Mouse (Mus musculus) heart, embryonic 11.5 days (tissue): ENCODE results near the gene Ptges. TPM values are rescaled to one million over a fixed set of nuclear protein-coding genes. Genes with fewer than 3 reads are reported as not detected.
"Not testable (repeated sequence)": the region's sequence is repeated elsewhere in the genome, so short reads cannot be mapped to it uniquely, and the experiment has no call there.

Experiments used
- ATAC-seq: fragments of 200-750 bp; cut with Nextera tagmentation; replicated peaks from 2 replicates; pipeline ENCODE4 v1.8.0; 2017; ENCODE audit warnings: moderate library complexity; ENCODE audit not compliant: insufficient number of reproducible peaks, low FRiP score, low TSS enrichment
- H3K27ac ChIP-seq: fragments of 300-500 bp; sonication (generic); 2 replicates; pipeline ENCODE4 v1.5.1; 2014; ENCODE audit warnings: mild to moderate bottlenecking, low read depth, low read length
- H3K27me3 ChIP-seq: fragments of 300-500 bp; sonication (generic); 2 replicates; pipeline ENCODE4 v1.6.1; 2014; ENCODE audit warnings: mild to moderate bottlenecking, low read length, mixed read lengths; ENCODE audit not compliant: control insufficient read depth, insufficient read depth
- H3K36me3 ChIP-seq: fragments of 300-500 bp; sonication (generic); 2 replicates; pipeline ENCODE4 v1.6.1; 2014; ENCODE audit warnings: mild to moderate bottlenecking, low read length, moderate library complexity, mixed read lengths; ENCODE audit not compliant: control insufficient read depth, insufficient read depth
- H3K4me1 ChIP-seq: fragments of 300-500 bp; sonication (generic); 2 replicates; pipeline ENCODE4 v1.6.1; 2014; ENCODE audit warnings: low read length; ENCODE audit not compliant: control insufficient read depth, insufficient read depth
- H3K4me2 ChIP-seq: fragments of 300-500 bp; sonication (generic); 2 replicates; pipeline ENCODE4 v1.6.1; 2014; ENCODE audit warnings: mild to moderate bottlenecking, moderate library complexity
- H3K4me3 ChIP-seq: fragments of 300-500 bp; sonication (generic); 2 replicates; pipeline ENCODE4 v1.5.1; 2014; ENCODE audit warnings: low read depth, low read length
- H3K9ac ChIP-seq: fragments of 300-500 bp; sonication (generic); 2 replicates; pipeline ENCODE4 v1.6.1; 2014; ENCODE audit warnings: mild to moderate bottlenecking, low read depth, low read length, moderate library complexity
- H3K9me3 ChIP-seq: fragments of 300-500 bp; sonication (generic); replicated peaks from 2 replicates; pipeline ENCODE4 v1.6.1; 2016; ENCODE audit warnings: low read length; ENCODE audit not compliant: control insufficient read depth
- WGBS: fragments of 180-500 bp; shearing (Covaris S2); extraction: QIAGEN DNeasy Blood & Tissue Kit; methylation state at CpG from one replicate; pipeline ENCODE4 v1.1.7; 2014; ENCODE audit not compliant: insufficient replicate concordance; 5-methylcytosine and 5-hydroxymethylcytosine counted together
- polyA plus RNA-seq: library from polyadenylated mRNA; unstranded; fragments of >200 nt; fragmentation: Nextera tagmentation; extraction: Ambion mirVana; gene quantifications from 2 replicates; pipeline ENCODE4 v1.2.1, GENCODE M21; 2014

Ptges gene
- polyA plus RNA-seq, 1 experiment from 2014 or later = 3.1 TPM

DNA sequence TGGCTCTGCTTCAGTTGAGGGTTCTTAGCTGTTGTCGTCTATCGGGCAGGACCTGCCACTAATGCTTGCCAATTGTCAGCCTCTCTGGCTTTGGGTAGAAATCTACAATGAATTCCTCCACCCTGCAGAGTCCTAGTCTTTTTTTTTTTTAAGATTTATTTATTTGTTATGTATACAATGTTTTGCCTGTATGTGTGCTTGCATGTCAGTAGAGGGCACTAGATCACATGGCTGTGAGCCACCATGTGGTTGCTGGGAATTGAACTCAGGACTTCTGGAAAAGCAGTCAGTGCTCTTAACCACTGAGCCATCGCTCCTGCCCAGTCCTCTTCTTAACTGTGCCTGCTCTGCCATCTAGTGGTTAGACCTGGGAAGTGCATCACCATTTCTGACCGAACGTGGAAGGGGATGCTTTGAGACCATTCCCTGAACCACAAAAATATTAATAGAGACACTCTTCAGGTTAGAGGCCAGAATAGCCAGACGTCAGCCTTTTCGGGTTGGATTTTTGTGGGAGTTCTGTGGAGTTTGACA, 4.3 kb upstream of the Ptges start:
- WGBS = 18% methylated on average over 7 of the region's 7 CpGs
- Histone ChIP-seq H3K9me3 (no peaks in the 10 kb centered on the region), H3K36me3 (no peaks in the 10 kb centered on the region), H3K27me3 (no peaks in the 10 kb centered on the region), H3K27ac (no peak overlapping the region), H3K4me2 (no peak overlapping the region), H3K4me3 (no peak overlapping the region), H3K4me1 (peaks cover 8% of the 10 kb centered on the region; the same call in 1 of the 2 replicates), H3K9ac (no peak overlapping the region)
- no peak for ATAC-seq

- ATAC-seq = no peak
- Histone ChIP-seq H3K36me3 (no peaks in the 10 kb centered on the region), H3K4me2 (no peak overlapping the region), H3K27ac (no peak overlapping the region), H3K27me3 (no peaks in the 10 kb centered on the region), H3K9ac (no peak overlapping the region), H3K4me1 (peaks cover 10% of the 10 kb centered on the region; the same call in 1 of the 2 replicates), H3K4me3 (no peak overlapping the region), H3K9me3 (no peaks in the 10 kb centered on the region)
- WGBS = 66% methylated on average over 6 of the region's 6 CpGs
These were observed 3.4 kb upstream of the Ptges start for GRCm38 (mm10) chr2:30933032-30933431.

GRCm38 (mm10) chr2:30931922-30932321, 2.3 kb upstream of the Ptges start:
- no peaks in the 10 kb centered on the region for H3K36me3 ChIP-seq
- H3K27ac ChIP-seq = no peak overlapping the region

GRCm38 (mm10) chr2:30930846-30931245, 1.2 kb upstream of the Ptges start:
- not testable (repeated sequence) for H3K9ac ChIP-seq, H3K27ac ChIP-seq, ATAC-seq, H3K27me3 ChIP-seq, H3K9me3 ChIP-seq, H3K4me2 ChIP-seq, H3K4me3 ChIP-seq, H3K36me3 ChIP-seq
- H3K4me1 ChIP-seq = peaks cover 25% of the 10 kb centered on the region
- WGBS = 86% methylated on average over 2 of the region's 2 CpGs

More at GRCm38 (mm10) chr2:30931922-30932321, 2.3 kb upstream of the Ptges start:
- no peak for ATAC-seq
- 71% methylated on average over 3 of the region's 3 CpGs for WGBS
- Histone ChIP-seq H3K4me2 (no peak overlapping the region), H3K9ac (no peak overlapping the region), H3K4me3 (no peak overlapping the region), H3K27me3 (no peaks in the 10 kb centered on the region), H3K4me1 (peaks cover 20% of the 10 kb centered on the region), H3K9me3 (no peaks in the 10 kb centered on the region)

- 0 out of 2 replicates have a peak, but pooled peaks have one; percentile 39 for ATAC-seq
- H3K4me3 ChIP-seq = no peak overlapping the region
- no peaks in the 10 kb centered on the region for H3K9me3 ChIP-seq
- WGBS = 28% methylated on average over 12 of the region's 12 CpGs
- H3K36me3 ChIP-seq = no peaks in the 10 kb centered on the region
- H3K27ac ChIP-seq = no peak overlapping the region
- H3K9ac ChIP-seq = peak overlapping the region; percentile 50; the same call in 1 of the 2 replicates
- H3K4me1 ChIP-seq = peaks cover 25% of the 10 kb centered on the region
- H3K27me3 ChIP-seq = no peaks in the 10 kb centered on the region
- H3K4me2 ChIP-seq = peak overlapping the region; percentile 64
These were observed 675 bp downstream of the Ptges start for GRCm38 (mm10) chr2:30928893-30929482.

DNA sequence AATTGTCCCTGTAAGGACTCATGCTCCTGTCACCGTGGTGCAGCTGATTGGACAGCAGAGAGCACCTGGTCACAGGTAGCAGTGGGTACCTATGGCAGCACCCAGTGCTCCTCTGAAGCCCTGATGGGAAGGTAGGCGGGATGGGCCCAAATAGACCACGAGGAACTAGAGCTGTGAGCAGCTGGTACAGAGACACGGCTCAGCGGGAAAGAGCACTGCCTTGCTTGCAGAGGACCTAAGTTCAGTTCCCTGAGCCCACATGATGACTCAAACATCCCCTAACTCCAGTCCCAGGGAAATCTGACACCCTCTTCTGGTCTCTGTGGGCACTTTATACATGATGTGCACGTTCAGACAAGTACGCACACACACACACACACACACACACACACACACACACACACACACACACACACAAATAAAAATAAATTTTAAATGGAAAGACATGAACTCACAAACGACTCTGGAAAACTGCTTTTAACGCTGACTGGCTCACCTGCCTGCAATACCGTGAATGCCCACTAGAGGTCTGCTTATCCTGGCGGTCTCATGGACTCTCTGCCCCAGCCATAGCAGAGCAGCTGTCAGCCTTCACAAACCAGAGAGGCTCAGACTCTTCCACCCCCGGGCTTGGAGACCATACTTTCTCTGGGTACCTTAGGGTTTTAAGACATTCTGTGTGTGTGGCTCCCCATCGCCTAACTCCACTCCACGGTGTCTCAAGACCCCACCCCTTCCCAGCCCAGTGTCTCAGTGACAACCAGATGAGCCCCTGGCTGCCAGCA, 1.6 kb downstream of the Ptges start:
- H3K4me2 ChIP-seq = no peak overlapping the region
- no peak overlapping the region for H3K9ac ChIP-seq

GRCm38 (mm10) chr2:30927151-30927781, 2.4 kb downstream of the Ptges start:
- H3K4me2 ChIP-seq = no peak overlapping the region
- H3K9me3 ChIP-seq = no peaks in the 10 kb centered on the region
- no peaks in the 10 kb centered on the region for H3K36me3 ChIP-seq
- no peaks in the 10 kb centered on the region for H3K27me3 ChIP-seq
- 0 out of 2 replicates have a peak overlapping the region, but pooled peaks have one; percentile 30 for H3K9ac ChIP-seq
- H3K4me3 ChIP-seq = no peak overlapping the region
- 32% methylated on average over 9 of the region's 9 CpGs for WGBS
- no peak for ATAC-seq
- H3K4me1 ChIP-seq = peaks cover 25% of the 10 kb centered on the region
- H3K27ac ChIP-seq = peak overlapping the region; percentile 76

More for the DNA sequence above, 1.6 kb downstream of the Ptges start:
- Histone ChIP-seq H3K4me1 (peaks cover 25% of the 10 kb centered on the region), H3K4me3 (no peak overlapping the region), H3K27me3 (no peaks in the 10 kb centered on the region), H3K27ac (peak overlapping the region; percentile 76; the same call in 1 of the 2 replicates), H3K9me3 (no peaks in the 10 kb centered on the region), H3K36me3 (no peaks in the 10 kb centered on the region)
- peak; percentile 49; the same call in 1 of the 2 replicates for ATAC-seq
- 23% methylated on average over 14 of the region's 14 CpGs for WGBS

DNA sequence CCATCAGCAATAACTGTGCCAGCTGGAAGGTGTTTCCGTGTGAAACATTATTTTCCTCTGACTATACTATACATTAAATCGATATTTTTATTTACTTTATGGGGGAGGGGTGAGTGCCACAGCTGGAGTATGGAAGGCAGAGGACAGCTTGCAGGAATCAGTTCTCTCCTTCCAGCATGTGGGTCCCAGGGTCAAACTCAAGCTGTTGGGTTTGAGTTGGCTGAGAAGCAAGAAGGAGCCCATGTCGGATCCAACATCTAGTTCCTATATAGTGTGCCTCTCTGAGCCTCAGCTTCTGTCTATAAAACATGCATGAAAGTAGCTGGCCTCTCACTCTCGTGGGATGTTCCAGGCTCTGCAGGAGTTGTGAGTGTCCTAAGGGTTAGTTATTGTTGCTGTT, 3.3 kb downstream of the Ptges start:
- no peak for ATAC-seq
- H3K9me3 ChIP-seq = no peaks in the 10 kb centered on the region

More for the DNA sequence above, 3.3 kb downstream of the Ptges start:
- Histone ChIP-seq H3K4me1 (peaks cover 25% of the 10 kb centered on the region), H3K4me2 (no peak overlapping the region), H3K4me3 (no peak overlapping the region), H3K36me3 (no peaks in the 10 kb centered on the region), H3K9ac (no peak overlapping the region), H3K27ac (0 out of 2 replicates have a peak overlapping the region, but pooled peaks have one; percentile 76), H3K27me3 (no peaks in the 10 kb centered on the region)
- 71% methylated on average over 4 of the region's 4 CpGs for WGBS
